Mouse (Mus musculus) embryonic facial prominence, embryonic 13.5 days (tissue): Measurements from ENCODE around the gene Atp1a1. TPM values are rescaled to one million over a fixed set of nuclear protein-coding genes. Genes with fewer than 3 reads are reported as not detected.
A peak's percentile ranks its signal among the peaks of the same experiment; 100 is the strongest.

Experiments
- ATAC-seq: fragments of 200-750 bp; cut with Nextera tagmentation; 2 replicates; pipeline ENCODE4 v1.8.0; 2017; ENCODE audit warnings: low read depth; ENCODE audit not compliant: insufficient number of reproducible peaks, insufficient read depth, low FRiP score, low TSS enrichment
- H3K27ac ChIP-seq: fragments of 300-500 bp; sonication (generic); 2 replicates; pipeline ENCODE4 v1.5.1; 2015; ENCODE audit warnings: moderate library complexity, mild to moderate bottlenecking, inconsistent platforms
- H3K27me3 ChIP-seq: fragments of 300-500 bp; sonication (generic); 2 replicates; pipeline ENCODE4 v1.6.1; 2015; ENCODE audit warnings: mild to moderate bottlenecking, inconsistent platforms
- H3K36me3 ChIP-seq: fragments of 300-500 bp; sonication (generic); 2 replicates; pipeline ENCODE4 v1.6.1; 2015; ENCODE audit warnings: mild to moderate bottlenecking, inconsistent platforms
- H3K4me1 ChIP-seq: fragments of 300-500 bp; sonication (generic); 2 replicates; pipeline ENCODE4 v1.6.1; 2015; ENCODE audit warnings: inconsistent platforms
- H3K4me2 ChIP-seq: fragments of 300-500 bp; sonication (generic); 2 replicates; pipeline ENCODE4 v1.6.1; 2015; ENCODE audit warnings: moderate library complexity, mild to moderate bottlenecking, inconsistent platforms
- H3K4me3 ChIP-seq: fragments of 300-500 bp; sonication (generic); 2 replicates; pipeline ENCODE4 v1.5.1; 2015; ENCODE audit warnings: mild to moderate bottlenecking, inconsistent platforms
- H3K9ac ChIP-seq: fragments of 300-500 bp; sonication (generic); 2 replicates; pipeline ENCODE4 v1.6.1; 2015; ENCODE audit warnings: mild to moderate bottlenecking, inconsistent platforms
- H3K9me3 ChIP-seq: fragments of 300-500 bp; sonication (generic); 2 replicates; pipeline ENCODE4 v1.6.1; 2016; ENCODE audit warnings: inconsistent platforms
- WGBS: fragments of 180-500 bp; shearing (Covaris S2); methylation state at CpG from one replicate; pipeline ENCODE4 v1.1.7; 2015; ENCODE audit warnings: mixed read lengths; 5-methylcytosine and 5-hydroxymethylcytosine counted together
- polyA plus RNA-seq: library from polyadenylated mRNA; unstranded; fragments of >200 nt; fragmentation: Nextera tagmentation; extraction: Ambion mirVana; gene quantifications from 2 replicates; pipeline ENCODE4 v1.2.1, GENCODE M21; 2015

The Atp1a1 gene
- 61.7 and 65.4 TPM in 2 replicates for polyA plus RNA-seq

GRCm38 (mm10) chr3:101604550-101605223, at the start of gene Atp1a1:
TSS of gene Atp1a1 (minus strand) at chr3:101604684.
- Histone ChIP-seq H3K36me3 (no peaks in the 10 kb centered on the region), H3K4me2 (peak within 1 kb of the TSS; percentile 83), H3K27me3 (no peaks in the 10 kb centered on the region), H3K27ac (peak within 1 kb of the TSS; percentile 97), H3K9ac (peak within 1 kb of the TSS; percentile 93), H3K4me3 (peak within 1 kb of the TSS; percentile 90), H3K4me1 (peaks cover 54% of the 10 kb centered on the region), H3K9me3 (no peaks in the 10 kb centered on the region)
- WGBS: under 1% methylated on average over 63 of the region's 64 CpGs
- peak; percentile 94 for ATAC-seq

GRCm38 (mm10) chr3:101653446-101653845, 49.0 kb upstream of the Atp1a1 start:
- 23% methylated on average over 7 of the region's 7 CpGs for WGBS
- ATAC-seq: no peak
- H3K4me1 ChIP-seq: peaks cover 9% of the 10 kb centered on the region

GRCm38 (mm10) chr3:101652967-101653366, 48.5 kb upstream of the Atp1a1 start:
- no peak overlapping the region for H3K27ac ChIP-seq
- H3K4me1 ChIP-seq: peaks cover 9% of the 10 kb centered on the region
- no peaks in the 10 kb centered on the region for H3K27me3 ChIP-seq
- no peak overlapping the region for H3K4me2 ChIP-seq
- no peak for ATAC-seq
- H3K4me3 ChIP-seq: no peak overlapping the region
- 57% methylated on average over 2 of the region's 2 CpGs for WGBS
- H3K36me3 ChIP-seq: no peaks in the 10 kb centered on the region
- no peaks in the 10 kb centered on the region for H3K9me3 ChIP-seq
- H3K9ac ChIP-seq: no peak overlapping the region

More at GRCm38 (mm10) chr3:101653446-101653845, 49.0 kb upstream of the Atp1a1 start:
- Histone ChIP-seq H3K4me3 (no peak overlapping the region), H3K27me3 (no peaks in the 10 kb centered on the region), H3K4me2 (no peak overlapping the region; the same call in 1 of the 2 replicates), H3K9ac (no peak overlapping the region), H3K36me3 (no peaks in the 10 kb centered on the region), H3K27ac (no peak overlapping the region), H3K9me3 (no peaks in the 10 kb centered on the region)

- peaks cover 9% of the 10 kb centered on the region for H3K4me1 ChIP-seq
- H3K9me3 ChIP-seq: no peaks in the 10 kb centered on the region
- H3K9ac ChIP-seq: no peak overlapping the region
- H3K4me2 ChIP-seq: no peak overlapping the region
- WGBS: 60% methylated on average over 2 of the region's 2 CpGs
- ATAC-seq: no peak
- H3K36me3 ChIP-seq: no peaks in the 10 kb centered on the region
- H3K27me3 ChIP-seq: no peaks in the 10 kb centered on the region
- no peak overlapping the region for H3K27ac ChIP-seq
- H3K4me3 ChIP-seq: no peak overlapping the region
Measured at GRCm38 (mm10) chr3:101650328-101650727, 45.8 kb upstream of the Atp1a1 start.

GRCm38 (mm10) chr3:101649271-101649670, 44.8 kb upstream of the Atp1a1 start:
- 55% methylated on average over 2 of the region's 2 CpGs for WGBS
- peaks cover 9% of the 10 kb centered on the region for H3K4me1 ChIP-seq
- no peak overlapping the region for H3K9ac ChIP-seq
- no peak overlapping the region for H3K4me2 ChIP-seq
- H3K36me3 ChIP-seq: no peaks in the 10 kb centered on the region
- H3K27me3 ChIP-seq: no peaks in the 10 kb centered on the region
- H3K4me3 ChIP-seq: no peak overlapping the region
- H3K9me3 ChIP-seq: no peaks in the 10 kb centered on the region
- no peak for ATAC-seq
- H3K27ac ChIP-seq: no peak overlapping the region

- Histone ChIP-seq H3K4me2 (no peak overlapping the region), H3K4me3 (no peak overlapping the region), H3K27ac (no peak overlapping the region; the same call in 1 of the 2 replicates), H3K4me1 (peaks cover 4% of the 10 kb centered on the region; the same call in 1 of the 2 replicates), H3K36me3 (no peaks in the 10 kb centered on the region), H3K9ac (no peak overlapping the region), H3K27me3 (no peaks in the 10 kb centered on the region), H3K9me3 (no peaks in the 10 kb centered on the region)
- 73% methylated on average over 13 of the region's 13 CpGs for WGBS
- no peak for ATAC-seq
Measured at GRCm38 (mm10) chr3:101648096-101648793, 43.8 kb upstream of the Atp1a1 start.

GRCm38 (mm10) chr3:101646806-101647205, 42.3 kb upstream of the Atp1a1 start:
- 71% methylated on average over 5 of the region's 5 CpGs for WGBS
- H3K4me1 ChIP-seq: no peaks in the 10 kb centered on the region
- H3K4me3 ChIP-seq: no peak overlapping the region
- H3K27me3 ChIP-seq: no peaks in the 10 kb centered on the region
- no peak for ATAC-seq
- no peaks in the 10 kb centered on the region for H3K9me3 ChIP-seq
- no peak overlapping the region for H3K4me2 ChIP-seq
- H3K9ac ChIP-seq: no peak overlapping the region
- H3K27ac ChIP-seq: no peak overlapping the region
- no peaks in the 10 kb centered on the region for H3K36me3 ChIP-seq

- Histone ChIP-seq H3K4me3 (no peak overlapping the region), H3K9ac (no peak overlapping the region), H3K4me2 (no peak overlapping the region), H3K9me3 (no peaks in the 10 kb centered on the region), H3K36me3 (no peaks in the 10 kb centered on the region), H3K27me3 (no peaks in the 10 kb centered on the region), H3K27ac (no peak overlapping the region), H3K4me1 (no peaks in the 10 kb centered on the region)
- no peak for ATAC-seq
- WGBS: 88% methylated on average over 1 of the region's 1 CpGs
Measured at GRCm38 (mm10) chr3:101645569-101646106, 41.2 kb upstream of the Atp1a1 start.

GRCm38 (mm10) chr3:101644062-101644802, 39.7 kb upstream of the Atp1a1 start:
- Histone ChIP-seq H3K4me1 (no peaks in the 10 kb centered on the region), H3K4me2 (no peak overlapping the region), H3K9ac (no peak overlapping the region), H3K27ac (no peak overlapping the region), H3K36me3 (no peaks in the 10 kb centered on the region), H3K27me3 (no peaks in the 10 kb centered on the region), H3K9me3 (no peaks in the 10 kb centered on the region), H3K4me3 (no peak overlapping the region)
- no peak for ATAC-seq
- WGBS: 80% methylated on average over 4 of the region's 4 CpGs

- Histone ChIP-seq H3K27ac (no peak overlapping the region), H3K36me3 (no peaks in the 10 kb centered on the region), H3K9ac (no peak overlapping the region), H3K9me3 (no peaks in the 10 kb centered on the region), H3K27me3 (no peaks in the 10 kb centered on the region), H3K4me3 (no peak overlapping the region), H3K4me2 (no peak overlapping the region), H3K4me1 (no peaks in the 10 kb centered on the region)
- ATAC-seq: no peak
- 81% methylated on average over 2 of the region's 2 CpGs for WGBS
Measured at GRCm38 (mm10) chr3:101643264-101643663, 38.8 kb upstream of the Atp1a1 start.

- no peak for ATAC-seq
- Histone ChIP-seq H3K9me3 (no peaks in the 10 kb centered on the region), H3K27ac (no peak overlapping the region), H3K4me3 (no peak overlapping the region), H3K36me3 (no peaks in the 10 kb centered on the region), H3K4me2 (no peak overlapping the region), H3K27me3 (no peaks in the 10 kb centered on the region), H3K4me1 (no peaks in the 10 kb centered on the region), H3K9ac (no peak overlapping the region)
- WGBS: 87% methylated on average over 2 of the region's 2 CpGs
Measured at GRCm38 (mm10) chr3:101638223-101638622, 33.7 kb upstream of the Atp1a1 start.
